Mouse (Mus musculus): Measurements from ENCODE around the gene Olfr555.
"Not testable (repeated sequence)": the region's sequence is repeated elsewhere in the genome, so short reads cannot be mapped to it uniquely, and the experiment has no call there.

Olfr555 gene

DNA sequence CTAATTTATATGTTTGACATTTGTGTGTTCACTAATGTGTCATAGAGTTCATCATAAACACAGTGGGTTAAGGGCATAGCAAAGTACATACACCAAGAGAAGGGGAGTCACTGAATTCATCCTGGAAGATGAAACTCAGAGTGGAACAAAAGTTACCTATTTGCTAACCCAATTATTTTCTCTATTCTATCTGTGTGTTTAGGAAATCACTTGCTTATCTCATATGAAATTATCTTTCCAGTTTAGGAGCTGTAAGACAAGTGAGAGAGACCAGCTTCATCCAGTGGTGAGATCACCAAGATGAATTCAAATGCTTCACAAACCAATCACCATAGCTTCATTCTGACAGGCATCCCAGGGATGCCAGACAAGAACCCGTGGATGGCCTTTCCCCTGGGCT lies at the start of gene Olfr555:
Gene Olfr555, plus strand, starts transcription at position 301 of the 400 bp plus-strand sequence.
- no peak for DNase-seq (ENCODE audit: low spot score in 2 of 2)

DNA sequence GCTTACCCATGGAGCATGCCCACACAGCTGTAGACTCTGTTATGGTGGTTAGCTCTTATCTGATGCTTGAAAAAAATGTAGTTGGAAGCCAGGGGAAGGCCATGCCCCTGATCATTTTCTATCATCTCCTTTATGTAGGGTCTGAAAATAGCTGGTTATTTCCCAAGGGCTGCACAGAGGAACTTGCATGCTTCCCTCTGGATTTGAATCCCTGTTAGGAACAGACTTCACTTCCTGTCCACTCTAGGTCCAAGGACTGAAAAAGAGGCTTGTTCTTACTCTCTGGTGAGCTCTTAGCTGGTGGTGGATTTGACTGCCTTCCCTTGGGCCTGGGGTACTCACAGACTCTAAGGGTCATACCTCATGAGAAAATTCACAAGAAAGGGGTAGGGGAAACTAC lies 40.5 kb upstream of the Olfr555 start, which contains the start of gene Olfr553:
Gene Olfr553, minus strand, starts transcription at position 101 of the 400 bp plus-strand sequence.
- DNase-seq (ENCODE audit: low spot score in 2 of 2), result no peak

DNA sequence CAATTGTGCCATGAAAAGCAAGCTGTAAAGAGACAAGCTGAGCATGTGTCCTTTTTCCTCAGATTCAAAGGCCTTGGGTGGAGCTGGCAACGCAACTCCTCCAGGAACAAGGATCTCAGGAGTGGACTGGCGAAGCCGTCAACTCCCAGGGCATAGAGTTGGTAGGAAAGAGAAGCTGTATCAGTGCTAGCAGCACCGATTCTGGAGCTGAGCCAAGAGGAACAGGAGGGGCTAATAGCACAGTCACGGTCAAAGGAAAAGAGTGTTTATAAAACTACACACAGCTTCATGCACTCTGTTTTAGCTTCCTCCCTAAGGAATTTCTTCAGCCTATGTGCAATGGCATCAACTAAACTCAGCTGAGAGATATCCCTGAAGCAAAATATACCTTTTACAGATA lies 39.0 kb upstream of the Olfr555 start:
- DNase-seq (ENCODE audit: low spot score in 2 of 2), result no peak

DNA sequence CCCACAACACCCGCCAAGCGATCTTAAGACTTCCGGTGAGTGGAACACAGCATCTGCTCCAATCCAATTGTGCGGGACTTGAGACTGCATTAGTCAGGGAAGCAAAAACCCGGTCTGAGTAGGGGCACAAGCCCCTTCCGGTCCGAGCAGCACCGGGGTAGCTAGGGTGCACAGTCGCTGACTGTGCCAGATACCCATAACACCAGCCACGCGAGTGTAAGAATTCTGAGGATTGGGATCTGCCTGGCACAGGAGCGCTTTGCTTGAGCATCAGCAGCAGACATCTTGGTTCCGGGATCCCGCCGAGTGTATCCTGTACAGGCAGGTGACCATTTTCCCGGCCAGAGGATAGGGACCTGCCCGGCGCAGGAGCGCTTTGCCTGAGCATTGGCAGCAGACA lies 38.3 kb upstream of the Olfr555 start:
- not testable (repeated sequence) for DNase-seq (ENCODE audit: low spot score in 2 of 2)

DNA sequence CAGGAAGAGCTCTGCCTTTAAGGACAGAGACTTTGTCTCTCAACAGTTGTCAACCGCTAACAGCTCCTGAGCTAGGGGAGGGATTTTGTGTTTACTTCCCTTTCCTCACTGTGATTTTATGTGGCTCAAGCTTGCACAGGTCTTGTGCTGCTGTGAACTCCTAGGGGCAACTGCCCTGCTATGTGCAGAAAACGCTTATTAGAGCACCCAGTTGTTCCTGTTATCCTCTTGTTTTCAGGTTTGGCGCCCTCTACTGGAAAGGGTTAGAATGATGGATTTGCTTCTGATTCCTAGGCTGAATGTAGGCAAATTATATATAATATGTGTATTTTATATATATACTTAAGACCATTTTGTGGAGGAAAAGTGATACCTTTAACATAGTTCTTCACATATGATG lies 22.0 kb upstream of the Olfr555 start:
- no peak for DNase-seq (ENCODE audit: low spot score in 2 of 2)

DNA sequence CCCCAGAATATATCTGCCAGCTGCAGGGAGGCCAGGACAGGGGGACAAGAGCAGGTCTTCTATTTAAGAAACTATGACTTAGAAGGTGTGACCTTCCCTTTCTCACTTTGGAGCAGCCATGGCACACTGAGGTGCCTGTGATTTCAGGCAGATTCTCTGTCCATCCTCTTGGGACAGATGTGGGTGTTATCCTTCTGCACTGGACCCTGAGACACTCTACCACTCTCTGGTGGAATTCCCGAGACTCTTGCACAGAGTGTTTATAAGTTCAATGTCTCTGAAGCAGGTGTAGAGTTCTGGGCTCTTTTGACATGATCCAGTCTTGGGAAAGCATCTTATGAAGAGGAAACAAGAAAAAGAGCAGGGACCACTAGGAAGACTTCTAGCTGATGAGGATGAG lies 20.5 kb upstream of the Olfr555 start, which contains the start of gene Olfr554:
Gene Olfr554, plus strand, starts transcription at position 301 of the 400 bp plus-strand sequence.
- no peak for DNase-seq (ENCODE audit: low spot score in 2 of 2)

DNA sequence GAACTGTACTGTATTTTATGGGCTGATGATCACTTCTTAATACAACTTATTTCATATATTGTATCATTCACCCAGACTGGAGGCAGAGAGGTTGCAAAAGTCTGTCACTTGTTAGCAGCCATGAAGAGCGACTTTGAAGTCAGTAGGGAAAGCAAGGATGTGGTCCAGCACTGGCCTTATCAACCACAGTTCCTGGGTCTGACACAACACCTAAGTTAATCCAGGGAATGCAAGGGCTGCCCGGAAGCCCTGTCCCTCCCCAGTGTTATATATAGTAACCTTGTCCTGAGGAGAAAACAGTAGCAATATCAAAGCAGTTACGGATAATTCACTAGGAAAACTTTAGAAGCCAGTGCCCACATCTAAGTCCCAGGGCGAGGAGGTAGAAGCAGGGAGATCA lies 13.7 kb upstream of the Olfr555 start:
- DNase-seq (ENCODE audit: low spot score in 2 of 2), result not testable (repeated sequence)

GRCm38 (mm10) chr7:102664599-102664998 lies 6.0 kb downstream of the Olfr555 start, which contains the start of gene Olfr556:
TSS of gene Olfr556 (plus strand) at chr7:102664899.
- no peak for DNase-seq (ENCODE audit: low spot score in 2 of 2)

GRCm38 (mm10) chr7:102665378-102665777 lies 6.8 kb downstream of the Olfr555 start:
- no peak for DNase-seq (ENCODE audit: low spot score in 2 of 2)

GRCm38 (mm10) chr7:102676225-102676624 lies 17.6 kb downstream of the Olfr555 start:
- no peak for DNase-seq (ENCODE audit: low spot score in 2 of 2)

DNA sequence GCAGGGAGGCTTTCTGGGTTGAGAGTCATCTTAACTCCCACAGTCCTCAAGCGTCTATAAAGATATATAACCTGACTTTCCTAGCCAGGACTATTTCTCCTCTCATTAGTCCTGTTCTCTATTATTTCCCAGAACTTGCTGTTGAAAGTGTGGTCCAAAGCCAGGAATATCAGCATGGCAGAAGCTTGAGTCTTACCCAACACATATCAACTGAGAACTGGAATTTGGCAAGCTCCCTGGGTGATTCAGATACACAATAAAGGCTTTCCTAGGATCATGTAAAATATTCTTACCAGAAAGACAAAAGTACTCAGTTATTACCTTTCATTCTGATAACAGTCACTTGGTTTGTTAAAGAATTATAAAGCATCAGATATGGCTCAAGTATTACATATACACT lies 23.3 kb downstream of the Olfr555 start:
- no peak for DNase-seq (ENCODE audit: low spot score in 2 of 2)

DNA sequence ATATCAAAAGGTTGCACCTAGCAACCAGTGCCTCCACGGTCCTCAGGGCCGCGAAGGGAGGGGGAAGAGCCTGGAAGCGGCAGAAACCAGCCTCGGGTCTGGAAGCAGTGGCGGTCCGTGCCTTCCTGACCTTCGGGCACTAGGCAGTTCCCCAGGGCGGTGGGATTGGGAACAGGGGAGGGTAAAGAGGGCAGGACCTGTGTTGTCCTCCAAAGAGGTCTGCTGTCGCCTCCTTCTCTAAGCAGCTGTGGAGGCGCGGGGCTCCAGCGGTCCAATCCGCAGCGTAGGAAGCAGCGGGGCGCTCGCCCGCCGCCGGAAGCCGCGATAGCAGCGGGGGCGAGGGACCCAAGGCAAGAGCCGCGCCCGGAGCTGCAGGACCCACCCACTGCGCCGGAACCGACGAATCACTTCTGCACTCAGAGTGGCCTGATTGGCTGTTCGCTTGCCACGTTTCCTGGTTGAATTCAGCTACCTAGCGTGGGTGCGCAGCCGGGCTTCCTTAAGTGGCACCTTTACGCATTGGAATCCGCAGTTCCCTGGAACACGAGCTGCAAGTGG lies 28.4 kb downstream of the Olfr555 start, which contains the start of gene Trim68:
Gene Trim68, minus strand, starts transcription at position 384 of the 558 bp plus-strand sequence.
- peak; percentile 78 to 87 for DNase-seq (ENCODE audit: low spot score in 2 of 2)

DNA sequence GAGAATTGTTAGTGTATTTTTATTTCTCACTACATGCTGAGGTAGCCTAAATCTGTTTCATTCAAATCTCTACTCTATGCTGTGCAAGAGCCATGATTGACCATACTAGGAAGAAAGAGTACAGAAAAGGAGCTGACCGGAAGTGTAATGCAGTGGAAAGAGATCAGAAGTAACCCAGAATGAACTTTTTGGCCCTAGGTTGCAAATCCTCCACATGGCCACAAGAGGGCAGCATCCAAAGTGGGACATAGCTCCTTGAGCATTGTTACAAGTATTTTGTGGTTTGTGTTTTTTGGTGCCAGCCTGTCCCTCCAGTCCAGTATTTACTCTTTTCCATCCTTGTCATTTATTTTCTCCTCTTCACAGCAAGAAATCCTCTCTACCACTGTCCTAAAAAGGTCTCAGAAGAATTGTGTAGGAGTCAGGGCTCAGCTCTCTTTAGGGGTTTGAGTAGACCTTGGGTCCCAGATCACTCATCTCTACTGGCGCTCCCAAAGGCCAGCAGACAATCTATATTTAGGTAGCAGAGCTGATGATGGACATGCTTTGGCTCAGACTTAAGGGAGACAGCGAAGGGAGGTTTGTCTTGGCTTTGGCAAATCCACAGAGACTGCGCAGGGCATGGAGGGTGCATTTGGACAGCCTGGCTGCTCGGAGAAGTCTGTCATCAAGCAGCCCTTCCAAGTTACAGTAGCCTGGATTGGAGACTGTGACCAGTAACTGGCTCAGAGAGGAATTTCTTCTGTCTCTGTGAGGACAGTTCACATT lies 36.9 kb downstream of the Olfr555 start, which contains the start of gene Olfr557:
Gene Olfr557, plus strand, starts transcription at position 553 of the 768 bp plus-strand sequence.
- DNase-seq (ENCODE audit: low spot score in 2 of 2), result peak in 1 of 2 experiments; percentile 13

- DNase-seq (ENCODE audit: low spot score in 2 of 2), result no peak
These were observed 39.8 kb downstream of the Olfr555 start for GRCm38 (mm10) chr7:102698461-102698860.

DNA sequence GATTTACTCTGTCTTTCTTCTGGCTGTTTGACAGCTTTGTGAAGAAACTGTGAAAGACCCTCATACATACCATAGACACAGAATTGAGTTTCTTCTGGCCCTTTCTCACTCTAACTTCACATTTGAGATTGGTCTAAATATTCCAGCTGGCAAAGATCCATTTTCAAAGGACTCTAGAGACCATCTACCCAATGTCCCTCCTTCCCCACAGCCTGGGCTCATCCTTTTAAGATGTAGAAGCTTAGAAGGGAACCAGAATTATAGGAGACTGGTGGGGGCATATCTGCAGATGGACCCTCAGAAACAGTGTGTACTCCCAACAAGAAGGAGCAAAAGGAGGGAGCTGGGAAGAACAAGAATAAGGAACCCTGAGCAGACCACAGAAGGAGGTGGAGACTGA lies 43.3 kb downstream of the Olfr555 start, which contains the start of gene Olfr558:
Gene Olfr558, plus strand, starts transcription at position 301 of the 400 bp plus-strand sequence.
- no peak for DNase-seq (ENCODE audit: low spot score in 2 of 2)

Measured in frontal cortex, postnatal 10 days (tissue).